Mouse (Mus musculus): ENCODE results near the gene Alg14.

- TF ChIP-seq POLR2A (IDR thresholded peaks at IDR 0.05; ENCODE audit: borderline replicate concordance, low read depth, low read length) = no peak
- no peak for TF ChIP-seq CTCF (IDR thresholded peaks at IDR 0.05; ENCODE audit: low read depth, low read length)
Observed at GRCm38 (mm10) chr3:121291225-121291559, 381 bp upstream of the Alg14 start.
